Mouse (Mus musculus): ENCODE measurements around the gene Gmppa. TPM values are rescaled to one million over a fixed set of nuclear protein-coding genes. Genes with fewer than 3 reads are reported as not detected.

Gene Gmppa
- polyA plus RNA-seq, 1 experiment from 2014 or later, result 77.8 TPM

- H3K9ac ChIP-seq (ENCODE audit: low read depth, low read length), result peak overlapping the region; percentile 49
- H3K36me3 ChIP-seq (ENCODE audit: control insufficient read depth, insufficient read depth, low read length), result no peaks in the 10 kb centered on the region
- no peak overlapping the region for H3K4me3 ChIP-seq (ENCODE audit: low read length)
- H3K4me2 ChIP-seq (ENCODE audit: low read length), result peak overlapping the region; percentile 32
- WGBS, result 1% methylated on average over 7 of the region's 7 CpGs
- peaks cover 79% of the 10 kb centered on the region for H3K4me1 ChIP-seq (ENCODE audit: control insufficient read depth, insufficient read depth, low read depth, low read length)
- peak overlapping the region; percentile 25; the same call in 1 of the 2 replicates for H3K27ac ChIP-seq (ENCODE audit: low read depth, low read length)
- H3K27me3 ChIP-seq (replicated peaks; ENCODE audit: control insufficient read depth, insufficient read depth, low read length), result peaks cover 4% of the 10 kb centered on the region
- no peak for ATAC-seq
- no peaks in the 10 kb centered on the region for H3K9me3 ChIP-seq (ENCODE audit: control insufficient read depth, low read length)
Observed at GRCm38 (mm10) chr1:75448052-75448431, 12.3 kb downstream of the Gmppa start.

GRCm38 (mm10) chr1:75448937-75449336 is 13.2 kb downstream of the Gmppa start:
- H3K4me3 ChIP-seq (ENCODE audit: low read length), result no peak overlapping the region
- peak overlapping the region; percentile 39 for H3K4me2 ChIP-seq (ENCODE audit: low read length)
- H3K9me3 ChIP-seq (ENCODE audit: control insufficient read depth, low read length), result no peaks in the 10 kb centered on the region
- no peak for ATAC-seq
- H3K9ac ChIP-seq (ENCODE audit: low read depth, low read length), result no peak overlapping the region
- peaks cover 4% of the 10 kb centered on the region for H3K27me3 ChIP-seq (replicated peaks; ENCODE audit: control insufficient read depth, insufficient read depth, low read length)
- peak overlapping the region; percentile 52; the same call in 1 of the 2 replicates for H3K27ac ChIP-seq (ENCODE audit: low read depth, low read length)
- no peaks in the 10 kb centered on the region for H3K36me3 ChIP-seq (ENCODE audit: control insufficient read depth, insufficient read depth, low read length)
- peaks cover 70% of the 10 kb centered on the region for H3K4me1 ChIP-seq (ENCODE audit: control insufficient read depth, insufficient read depth, low read depth, low read length)
- 4% methylated on average over 14 of the region's 14 CpGs for WGBS

- ATAC-seq, result no peak
- Histone ChIP-seq H3K4me2 (ENCODE audit: low read length) (peak overlapping the region; percentile 77), H3K27me3 (replicated peaks; ENCODE audit: control insufficient read depth, insufficient read depth, low read length) (peaks cover 4% of the 10 kb centered on the region), H3K36me3 (ENCODE audit: control insufficient read depth, insufficient read depth, low read length) (no peaks in the 10 kb centered on the region), H3K4me3 (ENCODE audit: low read length) (peak overlapping the region; percentile 42), H3K9ac (ENCODE audit: low read depth, low read length) (no peak overlapping the region; the same call in 1 of the 2 replicates), H3K27ac (ENCODE audit: low read depth, low read length) (no peak overlapping the region), H3K9me3 (ENCODE audit: control insufficient read depth, low read length) (no peaks in the 10 kb centered on the region), H3K4me1 (ENCODE audit: control insufficient read depth, insufficient read depth, low read depth, low read length) (peaks cover 64% of the 10 kb centered on the region)
- WGBS, result 5% methylated on average over 8 of the region's 8 CpGs
Observed at GRCm38 (mm10) chr1:75449377-75450135, 13.8 kb downstream of the Gmppa start.

- Histone ChIP-seq H3K9ac (ENCODE audit: low read depth, low read length) (peak within 1 kb of the TSS; percentile 68), H3K9me3 (ENCODE audit: control insufficient read depth, low read length) (no peaks in the 10 kb centered on the region), H3K36me3 (ENCODE audit: control insufficient read depth, insufficient read depth, low read length) (no peaks in the 10 kb centered on the region), H3K4me2 (ENCODE audit: low read length) (peak within 1 kb of the TSS; percentile 77), H3K27ac (ENCODE audit: low read depth, low read length) (peak within 1 kb of the TSS; percentile 51), H3K4me1 (ENCODE audit: control insufficient read depth, insufficient read depth, low read depth, low read length) (peaks cover 55% of the 10 kb centered on the region), H3K4me3 (ENCODE audit: low read length) (peak within 1 kb of the TSS; percentile 42), H3K27me3 (replicated peaks; ENCODE audit: control insufficient read depth, insufficient read depth, low read length) (peaks cover 4% of the 10 kb centered on the region)
- 0 out of 2 replicates have a peak, but pooled peaks have one; percentile 9 for ATAC-seq
- WGBS, result 1% methylated on average over 35 of the region's 35 CpGs
Observed at GRCm38 (mm10) chr1:75450314-75451005, 14.7 kb downstream of the Gmppa start, which contains the start of gene Asic4. Asic4 (plus strand) TSS chr1:75450436.

GRCm38 (mm10) chr1:75451900-75452299 is 16.2 kb downstream of the Gmppa start:
- H3K36me3 ChIP-seq (ENCODE audit: control insufficient read depth, insufficient read depth, low read length), result no peaks in the 10 kb centered on the region
- H3K9ac ChIP-seq (ENCODE audit: low read depth, low read length), result peak overlapping the region; percentile 23; the same call in 1 of the 2 replicates
- no peak overlapping the region; the same call in 1 of the 2 replicates for H3K27ac ChIP-seq (ENCODE audit: low read depth, low read length)
- peaks cover under 1% of the 10 kb centered on the region for H3K27me3 ChIP-seq (replicated peaks; ENCODE audit: control insufficient read depth, insufficient read depth, low read length)
- no peaks in the 10 kb centered on the region for H3K9me3 ChIP-seq (ENCODE audit: control insufficient read depth, low read length)
- 0 out of 2 replicates have a peak overlapping the region, but pooled peaks have one; percentile 1 for H3K4me3 ChIP-seq (ENCODE audit: low read length)
- no peak for ATAC-seq
- peak overlapping the region; percentile 77 for H3K4me2 ChIP-seq (ENCODE audit: low read length)
- H3K4me1 ChIP-seq (ENCODE audit: control insufficient read depth, insufficient read depth, low read depth, low read length), result peaks cover 47% of the 10 kb centered on the region
- 53% methylated on average over 4 of the region's 5 CpGs for WGBS

- no peak overlapping the region for H3K27ac ChIP-seq (ENCODE audit: low read depth, low read length)
- no peak overlapping the region for H3K4me2 ChIP-seq (ENCODE audit: low read length)
- H3K9ac ChIP-seq (ENCODE audit: low read depth, low read length), result no peak overlapping the region
Observed at GRCm38 (mm10) chr1:75455433-75455832, 19.7 kb downstream of the Gmppa start.

GRCm38 (mm10) chr1:75455948-75456347 is 20.2 kb downstream of the Gmppa start:
- no peak overlapping the region for H3K4me3 ChIP-seq (ENCODE audit: low read length)
- WGBS, result 12% methylated on average over 5 of the region's 5 CpGs
- peak; percentile 58 for ATAC-seq
- H3K4me2 ChIP-seq (ENCODE audit: low read length), result no peak overlapping the region
- no peak overlapping the region for H3K9ac ChIP-seq (ENCODE audit: low read depth, low read length)
- peaks cover 8% of the 10 kb centered on the region for H3K27me3 ChIP-seq (replicated peaks; ENCODE audit: control insufficient read depth, insufficient read depth, low read length)
- H3K27ac ChIP-seq (ENCODE audit: low read depth, low read length), result no peak overlapping the region
- H3K36me3 ChIP-seq (ENCODE audit: control insufficient read depth, insufficient read depth, low read length), result no peaks in the 10 kb centered on the region
- H3K9me3 ChIP-seq (ENCODE audit: control insufficient read depth, low read length), result no peaks in the 10 kb centered on the region
- H3K4me1 ChIP-seq (ENCODE audit: control insufficient read depth, insufficient read depth, low read depth, low read length), result peaks cover 28% of the 10 kb centered on the region

More at GRCm38 (mm10) chr1:75455433-75455832, 19.7 kb downstream of the Gmppa start:
- H3K4me1 ChIP-seq (ENCODE audit: control insufficient read depth, insufficient read depth, low read depth, low read length), result peaks cover 33% of the 10 kb centered on the region
- no peak overlapping the region for H3K4me3 ChIP-seq (ENCODE audit: low read length)
- no peaks in the 10 kb centered on the region for H3K36me3 ChIP-seq (ENCODE audit: control insufficient read depth, insufficient read depth, low read length)
- H3K9me3 ChIP-seq (ENCODE audit: control insufficient read depth, low read length), result no peaks in the 10 kb centered on the region
- ATAC-seq, result no peak
- peaks cover 8% of the 10 kb centered on the region for H3K27me3 ChIP-seq (replicated peaks; ENCODE audit: control insufficient read depth, insufficient read depth, low read length)
- WGBS, result 82% methylated on average over 3 of the region's 3 CpGs

GRCm38 (mm10) chr1:75456746-75457564 is 21.2 kb downstream of the Gmppa start:
- Histone ChIP-seq H3K9me3 (ENCODE audit: control insufficient read depth, low read length) (no peaks in the 10 kb centered on the region), H3K4me3 (ENCODE audit: low read length) (no peak overlapping the region), H3K36me3 (ENCODE audit: control insufficient read depth, insufficient read depth, low read length) (no peaks in the 10 kb centered on the region), H3K27ac (ENCODE audit: low read depth, low read length) (no peak overlapping the region), H3K9ac (ENCODE audit: low read depth, low read length) (no peak overlapping the region; the same call in 1 of the 2 replicates), H3K4me2 (ENCODE audit: low read length) (no peak overlapping the region), H3K4me1 (ENCODE audit: control insufficient read depth, insufficient read depth, low read depth, low read length) (peaks cover 28% of the 10 kb centered on the region), H3K27me3 (replicated peaks; ENCODE audit: control insufficient read depth, insufficient read depth, low read length) (peaks cover 8% of the 10 kb centered on the region)
- 9% methylated on average over 13 of the region's 14 CpGs for WGBS
- ATAC-seq, result no peak

Measured in hindbrain, embryonic 16.5 days (tissue).